Mouse (Mus musculus) E14TG2a.4 (cell line): ENCODE measurements at regions not wholly inside any gene's neighbourhood (a gene's known extent, or its start where the extent isn't known, plus 50 kb on each side); places are given as distances from the start of the nearest gene placed in this dataset.

Experiments used
- CTCF ChIP-seq: conservative IDR thresholded peaks from 2 replicates; pipeline ENCODE4 v1.5.1; 2014; ENCODE audit warnings: low read length
- NANOG ChIP-seq: IDR thresholded peaks from 2 replicates; pipeline ENCODE4 v1.6.1; 2014; ENCODE audit warnings: borderline replicate concordance, low read length, mixed read lengths
- POU5F1 ChIP-seq: IDR thresholded peaks from 2 replicates; pipeline ENCODE4 v1.6.1; 2014; ENCODE audit warnings: low read length, borderline replicate concordance

- TF ChIP-seq CTCF (no peak), NANOG (no peak), POU5F1 (no peak)
These were observed 77.7 kb upstream of the Nphp3 start for GRCm38 (mm10) chr9:103924641-103925040.
